Mouse (Mus musculus) embryonic facial prominence, embryonic 11.5 days (tissue): ENCODE results near the gene Mettl24. TPM values are rescaled to one million over a fixed set of nuclear protein-coding genes. Genes with fewer than 3 reads are reported as not detected.
A peak's percentile ranks its signal among the peaks of the same experiment; 100 is the strongest.

ENCODE experiments used
- ATAC-seq: fragments of 200-750 bp; cut with Nextera tagmentation; replicated peaks from 2 replicates; pipeline ENCODE4 v1.8.0; 2017; ENCODE audit warnings: low read depth; ENCODE audit not compliant: insufficient number of reproducible peaks, low FRiP score, low TSS enrichment
- DNase-seq: peaks from one replicate; pipeline ENCODE4 v3.0.0-alpha.2; 2015; ENCODE audit warnings: low spot score
- H3K27ac ChIP-seq: fragments of 300-500 bp; sonication (generic); replicated peaks from 2 replicates; pipeline ENCODE4 v1.5.1; 2014; ENCODE audit warnings: mild to moderate bottlenecking, low read depth, low read length, control low read depth
- H3K27me3 ChIP-seq: fragments of 300-500 bp; sonication (generic); 2 replicates; pipeline ENCODE4 v1.6.1; 2014; ENCODE audit warnings: mild to moderate bottlenecking, low read length, moderate library complexity, mixed read lengths; ENCODE audit not compliant: control insufficient read depth, insufficient read depth
- H3K36me3 ChIP-seq: fragments of 300-500 bp; sonication (generic); replicated peaks from 2 replicates; pipeline ENCODE4 v1.6.1; 2014; ENCODE audit warnings: low read depth, mild to moderate bottlenecking, low read length, moderate library complexity, mixed read lengths; ENCODE audit not compliant: control insufficient read depth, insufficient read depth
- H3K4me1 ChIP-seq: fragments of 300-500 bp; sonication (generic); 2 replicates; pipeline ENCODE4 v1.6.1; 2014; ENCODE audit warnings: low read length, mixed read lengths; ENCODE audit not compliant: control insufficient read depth, insufficient read depth
- H3K4me2 ChIP-seq: fragments of 300-500 bp; sonication (generic); 2 replicates; pipeline ENCODE4 v1.6.1; 2014; ENCODE audit warnings: low read depth, mild to moderate bottlenecking, control low read depth, low read length, moderate library complexity
- H3K4me3 ChIP-seq: fragments of 300-500 bp; sonication (generic); 2 replicates; pipeline ENCODE4 v1.5.1; 2014; ENCODE audit warnings: low read depth, low read length, control low read depth
- H3K9ac ChIP-seq: fragments of 300-500 bp; sonication (generic); replicated peaks from 2 replicates; pipeline ENCODE4 v1.6.1; 2014; ENCODE audit warnings: mild to moderate bottlenecking, control low read depth, low read length
- H3K9me3 ChIP-seq: fragments of 300-500 bp; sonication (generic); replicated peaks from 2 replicates; pipeline ENCODE4 v1.6.1; 2016; ENCODE audit warnings: mild to moderate bottlenecking, low read length, inconsistent platforms, mixed read lengths; ENCODE audit not compliant: control insufficient read depth
- WGBS: fragments of 180-500 bp; shearing (Covaris S2); extraction: QIAGEN DNeasy Blood & Tissue Kit; methylation state at CpG from one replicate; pipeline ENCODE4 v1.1.7; 2014; 5-methylcytosine and 5-hydroxymethylcytosine counted together
- polyA plus RNA-seq: library from polyadenylated mRNA; unstranded; fragments of >200 nt; fragmentation: Nextera tagmentation; extraction: Ambion mirVana; gene quantifications from 2 replicates; pipeline ENCODE4 v1.2.1, GENCODE M21; 2014

Gene Mettl24
- 0.81 and 0.98 TPM in 2 replicates for polyA plus RNA-seq

GRCm38 (mm10) chr10:40683092-40683867 lies at the start of gene Mettl24:
TSS of gene Mettl24 (plus strand) at chr10:40683282.
- no peak within 1 kb of the TSS for H3K27ac ChIP-seq
- H3K9ac ChIP-seq, result peak within 1 kb of the TSS; percentile 77
- peak within 1 kb of the TSS; percentile 96 for H3K4me2 ChIP-seq
- no peaks in the 10 kb centered on the region for H3K36me3 ChIP-seq
- no peaks in the 10 kb centered on the region for H3K27me3 ChIP-seq
- under 1% methylated on average over 49 of the region's 50 CpGs for whole genome bisulfite sequencing
- H3K4me3 ChIP-seq, result peak within 1 kb of the TSS; percentile 56
- no peaks in the 10 kb centered on the region for H3K9me3 ChIP-seq
- no peaks in the 10 kb centered on the region for H3K4me1 ChIP-seq
- ATAC-seq, result peak; percentile 81
- DNase-seq, result peak; percentile 79

DNA sequence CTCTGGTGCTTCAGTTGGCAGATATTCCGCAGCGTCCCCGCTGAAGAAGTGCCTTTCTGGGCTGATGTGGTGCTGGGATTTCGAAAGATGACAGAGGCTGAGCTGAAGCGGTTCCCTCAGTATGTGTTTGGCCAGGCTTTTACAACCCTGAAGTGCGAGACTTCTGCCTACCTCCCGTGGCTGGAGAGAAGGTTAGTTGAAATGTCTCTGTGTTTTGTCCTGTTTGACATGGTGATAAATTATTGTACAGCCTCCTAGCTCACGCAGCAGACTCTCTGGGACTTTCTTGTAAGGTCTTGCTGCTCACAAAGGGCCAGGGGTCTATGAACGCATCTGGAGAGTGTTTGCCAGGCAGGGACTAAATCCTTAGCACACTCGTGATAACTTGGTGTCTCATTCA lies 45.8 kb upstream of the Mettl24 start:
- Histone ChIP-seq H3K27ac (no peak overlapping the region), H3K36me3 (no peaks in the 10 kb centered on the region), H3K27me3 (no peaks in the 10 kb centered on the region), H3K4me2 (no peak overlapping the region), H3K4me3 (no peak overlapping the region), H3K9ac (no peak overlapping the region), H3K9me3 (no peaks in the 10 kb centered on the region), H3K4me1 (peaks cover 4% of the 10 kb centered on the region)
- WGBS, result 61% methylated on average over 10 of the region's 10 CpGs
- DNase-seq (no peak), ATAC-seq (no peak)

DNA sequence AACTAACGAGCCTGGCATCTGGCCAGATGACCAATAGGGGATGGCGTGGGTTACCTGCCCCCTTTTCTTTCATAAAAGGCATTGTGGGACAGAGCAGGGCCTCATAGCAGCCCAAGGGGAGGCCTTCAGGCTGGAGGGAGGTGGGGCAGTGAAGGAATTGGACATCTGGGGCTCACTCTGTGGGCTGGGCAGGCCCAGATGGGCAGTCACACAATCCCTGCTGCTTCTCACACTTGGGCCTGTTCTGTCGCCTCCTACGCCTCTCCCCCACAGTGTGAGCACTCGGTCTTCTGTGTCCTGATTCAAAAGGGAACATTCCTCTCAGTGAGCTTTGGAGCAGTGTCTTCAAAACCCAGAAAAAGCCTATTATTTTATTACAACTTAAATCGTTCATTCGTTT lies 44.8 kb upstream of the Mettl24 start:
- Histone ChIP-seq H3K4me3 (no peak overlapping the region), H3K9me3 (no peaks in the 10 kb centered on the region), H3K27me3 (no peaks in the 10 kb centered on the region), H3K36me3 (no peaks in the 10 kb centered on the region), H3K9ac (no peak overlapping the region), H3K27ac (no peak overlapping the region), H3K4me1 (peaks cover 4% of the 10 kb centered on the region), H3K4me2 (no peak overlapping the region)
- no peak for ATAC-seq
- 56% methylated on average over 7 of the region's 7 CpGs for WGBS
- DNase-seq, result no peak

DNA sequence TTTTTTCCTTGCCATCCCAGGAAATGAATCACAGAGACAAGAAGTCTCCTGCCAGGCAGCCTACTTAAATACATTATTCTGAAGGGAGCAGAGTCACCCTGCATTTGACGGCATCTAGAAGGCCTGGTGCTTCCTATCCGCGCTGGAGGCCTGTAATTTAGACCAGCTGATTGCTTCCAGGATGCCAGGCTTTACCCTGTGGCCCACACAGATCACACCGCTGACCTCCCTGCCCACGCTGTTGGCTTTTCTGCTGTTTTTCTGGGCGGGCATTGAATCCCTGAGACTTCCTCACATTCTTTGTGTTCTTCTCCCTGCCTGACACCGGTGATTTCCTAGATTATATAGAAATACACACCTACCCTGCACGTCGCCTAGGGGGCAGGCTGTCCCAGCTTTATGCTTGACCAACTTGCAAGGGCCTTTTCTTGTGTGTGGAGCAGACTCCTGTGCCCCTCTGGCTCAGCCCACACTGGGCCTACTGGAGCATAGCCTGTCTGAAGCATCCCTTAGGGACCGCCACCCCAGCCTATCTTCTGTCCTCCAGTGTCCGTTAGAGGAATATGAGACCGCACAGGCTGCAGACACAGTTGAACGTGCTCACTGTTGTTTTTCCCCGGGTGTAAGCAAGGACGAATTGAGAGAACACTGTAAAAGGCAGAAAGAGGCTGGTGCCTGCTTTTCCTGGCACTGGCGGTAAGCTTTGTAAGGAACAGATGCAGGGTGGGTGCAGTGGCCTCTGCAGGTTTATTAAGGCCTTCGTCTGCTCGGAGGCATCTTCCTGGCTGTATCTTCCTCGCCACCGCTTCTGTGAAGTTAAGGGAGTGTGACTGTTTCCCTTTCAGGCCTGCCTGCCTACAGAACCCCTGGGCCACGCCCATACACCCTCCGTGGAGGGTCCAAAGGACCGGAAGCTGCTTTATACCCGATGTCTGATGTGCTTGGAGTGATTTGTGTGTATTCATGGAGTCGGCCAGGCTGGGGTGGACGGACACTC lies 44.0 kb upstream of the Mettl24 start:
- no peaks in the 10 kb centered on the region for H3K27me3 ChIP-seq
- H3K4me3 ChIP-seq, result no peak overlapping the region
- peak; percentile 27 for DNase-seq
- no peak overlapping the region for H3K27ac ChIP-seq
- no peak overlapping the region for H3K9ac ChIP-seq
- H3K4me2 ChIP-seq, result no peak overlapping the region
- 54% methylated on average over 26 of the region's 26 CpGs for WGBS
- no peaks in the 10 kb centered on the region for H3K9me3 ChIP-seq
- peak; percentile 83 for ATAC-seq
- no peaks in the 10 kb centered on the region for H3K36me3 ChIP-seq
- H3K4me1 ChIP-seq, result peaks cover 4% of the 10 kb centered on the region

GRCm38 (mm10) chr10:40640406-40640805 lies 42.7 kb upstream of the Mettl24 start:
- H3K9me3 ChIP-seq, result no peaks in the 10 kb centered on the region
- 92% methylated on average over 4 of the region's 4 CpGs for WGBS
- no peak overlapping the region for H3K4me2 ChIP-seq
- ATAC-seq (no peak), DNase-seq (no peak)
- no peak overlapping the region for H3K27ac ChIP-seq
- no peaks in the 10 kb centered on the region for H3K36me3 ChIP-seq
- no peaks in the 10 kb centered on the region for H3K27me3 ChIP-seq
- no peak overlapping the region for H3K9ac ChIP-seq
- H3K4me3 ChIP-seq, result no peak overlapping the region
- peaks cover 4% of the 10 kb centered on the region for H3K4me1 ChIP-seq

DNA sequence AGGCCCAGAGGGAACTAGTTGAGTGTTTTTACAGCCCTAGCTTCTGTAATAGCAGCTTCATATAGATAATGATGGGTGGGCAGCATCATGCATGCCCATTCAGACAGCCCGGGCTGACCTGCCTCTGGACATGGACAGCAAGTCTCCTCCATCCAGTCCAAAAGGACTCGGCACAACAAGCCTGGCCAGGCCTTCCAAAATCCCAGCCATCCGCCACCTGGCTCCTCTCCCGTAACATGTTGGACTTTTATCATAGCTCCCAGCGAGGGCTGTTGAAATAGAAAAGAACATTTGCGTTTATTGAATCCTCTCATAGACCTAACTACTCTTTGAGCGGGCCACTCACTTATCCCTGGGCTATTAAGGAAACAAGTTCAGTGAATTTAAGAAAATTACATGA lies 41.2 kb upstream of the Mettl24 start:
- H3K4me2 ChIP-seq, result no peak overlapping the region
- H3K4me3 ChIP-seq, result no peak overlapping the region
- no peak for DNase-seq
- H3K9me3 ChIP-seq, result no peaks in the 10 kb centered on the region
- H3K9ac ChIP-seq, result no peak overlapping the region
- peaks cover 4% of the 10 kb centered on the region for H3K4me1 ChIP-seq
- no peaks in the 10 kb centered on the region for H3K36me3 ChIP-seq
- H3K27me3 ChIP-seq, result no peaks in the 10 kb centered on the region
- ATAC-seq, result no peak
- WGBS, result 80% methylated on average over 7 of the region's 7 CpGs
- H3K27ac ChIP-seq, result no peak overlapping the region

- no peak for ATAC-seq
- H3K27me3 ChIP-seq, result no peaks in the 10 kb centered on the region
Observed at GRCm38 (mm10) chr10:40643126-40643525, 40.0 kb upstream of the Mettl24 start.

GRCm38 (mm10) chr10:40644456-40644855 lies 38.6 kb upstream of the Mettl24 start:
- 72% methylated on average over 9 of the region's 9 CpGs for WGBS
- H3K4me3 ChIP-seq, result no peak overlapping the region
- H3K9me3 ChIP-seq, result no peaks in the 10 kb centered on the region
- DNase-seq (no peak), ATAC-seq (no peak)
- no peak overlapping the region for H3K9ac ChIP-seq
- H3K36me3 ChIP-seq, result no peaks in the 10 kb centered on the region
- H3K27me3 ChIP-seq, result no peaks in the 10 kb centered on the region
- no peak overlapping the region for H3K4me2 ChIP-seq
- no peak overlapping the region for H3K27ac ChIP-seq
- H3K4me1 ChIP-seq, result no peaks in the 10 kb centered on the region

More at GRCm38 (mm10) chr10:40643126-40643525, 40.0 kb upstream of the Mettl24 start:
- Histone ChIP-seq H3K9me3 (no peaks in the 10 kb centered on the region), H3K9ac (no peak overlapping the region), H3K4me3 (no peak overlapping the region), H3K4me2 (no peak overlapping the region), H3K27ac (no peak overlapping the region), H3K36me3 (no peaks in the 10 kb centered on the region), H3K4me1 (peaks cover 4% of the 10 kb centered on the region)
- 79% methylated on average over 5 of the region's 5 CpGs for WGBS
- no peak for DNase-seq
